Mouse (Mus musculus): ENCODE data around the gene Nudt16. TPM values are rescaled to one million over a fixed set of nuclear protein-coding genes. Genes with fewer than 3 reads are reported as not detected.

Gene Nudt16
- total RNA-seq, 1 experiment: 2.6 TPM

- H3K4me1 ChIP-seq (ENCODE audit: control insufficient read depth in 2 of 2, insufficient read depth in 2 of 2, low read length in 2 of 2, poor library complexity in 1 of 2): no peaks in the 10 kb centered on the region
Observed at GRCm38 (mm10) chr9:105101911-105102310, 29.7 kb downstream of the Nudt16 start.

DNA sequence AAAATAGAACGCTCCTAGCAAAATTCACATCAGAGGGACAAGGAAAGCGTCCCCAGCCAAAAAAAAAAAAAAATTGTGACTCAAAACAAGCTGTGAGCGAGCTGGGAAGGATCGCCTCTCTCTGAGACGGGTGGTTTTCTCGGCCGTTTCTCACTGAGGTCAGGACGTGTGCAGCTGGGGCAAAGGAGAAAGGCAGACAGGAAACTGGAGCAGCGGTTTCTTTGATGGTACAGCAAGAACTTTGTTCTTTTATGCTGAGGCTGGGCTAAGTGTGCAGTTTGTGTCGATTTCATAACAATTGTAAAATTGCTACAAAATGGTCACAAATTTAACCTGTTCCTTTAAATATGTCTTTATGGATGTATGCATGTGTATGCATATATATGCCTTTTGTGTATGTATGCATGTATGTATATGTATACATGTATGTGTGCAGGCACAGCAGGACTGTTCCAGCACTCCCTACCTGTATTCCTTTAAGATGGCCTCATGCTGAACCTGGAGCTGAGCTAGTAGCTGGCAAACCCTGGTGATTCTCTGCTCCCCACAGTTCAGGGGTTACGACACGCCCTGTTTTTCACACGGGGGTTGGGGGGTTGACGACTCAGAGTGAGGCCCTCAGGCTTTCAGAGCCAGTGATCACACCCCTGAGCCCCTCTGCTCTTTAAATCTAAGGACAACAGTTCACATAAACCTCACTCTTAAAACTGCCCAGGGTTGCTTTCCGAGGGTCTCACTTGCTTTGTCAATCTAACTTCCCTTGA, 30.6 kb downstream of the Nudt16 start:
- no peaks in the 10 kb centered on the region for H3K4me1 ChIP-seq (ENCODE audit: control insufficient read depth in 2 of 2, insufficient read depth in 2 of 2, low read length in 2 of 2, poor library complexity in 1 of 2)
- H3K9ac ChIP-seq (ENCODE audit: insufficient read depth, low read depth, low read length, poor library complexity, severe bottlenecking): no peak overlapping the region
- H3K27ac ChIP-seq (ENCODE audit: insufficient read depth, low read depth, low read length, poor library complexity, severe bottlenecking): no peak overlapping the region
- H3K4me3 ChIP-seq (ENCODE audit: insufficient read depth in 1 of 2, low read depth in 1 of 2, low read length in 2 of 2, poor library complexity in 1 of 2, severe bottlenecking in 1 of 2): no peak overlapping the region
- no peaks in the 10 kb centered on the region for H3K9me3 ChIP-seq (ENCODE audit: control insufficient read depth, insufficient read depth, low read depth, low read length)
- in situ Hi-C loops (cut with MboI; ENCODE audit: low sequenced_read_pairs in 2 of 2, unreplicated experiment in 2 of 2): no loop called here
- H3K36me3 ChIP-seq (ENCODE audit: control insufficient read depth, insufficient read depth, low read length, poor library complexity, severe bottlenecking): no peaks in the 10 kb centered on the region
- no peak for DNase-seq (ENCODE audit: low read depth, low spot score)
- TF ChIP-seq HCFC1 (IDR thresholded peaks at IDR 0.05; ENCODE audit: borderline replicate concordance, insufficient read depth, low read length) (no peak), ZC3H11A (IDR thresholded peaks at IDR 0.05; ENCODE audit: borderline replicate concordance, low read depth, low read length) (no peak), ZNF384 (IDR thresholded peaks at IDR 0.05; ENCODE audit: low read depth, low read length) (no peak), CHD2 (IDR thresholded peaks at IDR 0.05; ENCODE audit: low read depth, low read length) (no peak), MAFK (IDR thresholded peaks at IDR 0.05; ENCODE audit: insufficient read depth, low read depth, low read length) (no peak)

More at GRCm38 (mm10) chr9:105101911-105102310, 29.7 kb downstream of the Nudt16 start:
- H3K4me3 ChIP-seq (ENCODE audit: insufficient read depth in 1 of 2, low read depth in 1 of 2, low read length in 2 of 2, poor library complexity in 1 of 2, severe bottlenecking in 1 of 2): no peak overlapping the region
- in situ Hi-C loops (cut with MboI; ENCODE audit: low sequenced_read_pairs in 2 of 2, unreplicated experiment in 2 of 2): no loop called here
- H3K9me3 ChIP-seq (ENCODE audit: control insufficient read depth, insufficient read depth, low read depth, low read length): no peaks in the 10 kb centered on the region
- DNase-seq (ENCODE audit: low read depth, low spot score): no peak
- H3K9ac ChIP-seq (ENCODE audit: insufficient read depth, low read depth, low read length, poor library complexity, severe bottlenecking): no peak overlapping the region
- H3K36me3 ChIP-seq (ENCODE audit: control insufficient read depth, insufficient read depth, low read length, poor library complexity, severe bottlenecking): no peaks in the 10 kb centered on the region
- H3K27ac ChIP-seq (ENCODE audit: insufficient read depth, low read depth, low read length, poor library complexity, severe bottlenecking): no peak overlapping the region
- TF ChIP-seq MAFK (IDR thresholded peaks at IDR 0.05; ENCODE audit: insufficient read depth, low read depth, low read length): no peak
- no peak for TF ChIP-seq CHD2 (IDR thresholded peaks at IDR 0.05; ENCODE audit: low read depth, low read length)
- no peak for TF ChIP-seq HCFC1 (IDR thresholded peaks at IDR 0.05; ENCODE audit: borderline replicate concordance, insufficient read depth, low read length)
- no peak for TF ChIP-seq ZC3H11A (IDR thresholded peaks at IDR 0.05; ENCODE audit: borderline replicate concordance, low read depth, low read length)
- TF ChIP-seq ZNF384 (IDR thresholded peaks at IDR 0.05; ENCODE audit: low read depth, low read length): no peak

DNA sequence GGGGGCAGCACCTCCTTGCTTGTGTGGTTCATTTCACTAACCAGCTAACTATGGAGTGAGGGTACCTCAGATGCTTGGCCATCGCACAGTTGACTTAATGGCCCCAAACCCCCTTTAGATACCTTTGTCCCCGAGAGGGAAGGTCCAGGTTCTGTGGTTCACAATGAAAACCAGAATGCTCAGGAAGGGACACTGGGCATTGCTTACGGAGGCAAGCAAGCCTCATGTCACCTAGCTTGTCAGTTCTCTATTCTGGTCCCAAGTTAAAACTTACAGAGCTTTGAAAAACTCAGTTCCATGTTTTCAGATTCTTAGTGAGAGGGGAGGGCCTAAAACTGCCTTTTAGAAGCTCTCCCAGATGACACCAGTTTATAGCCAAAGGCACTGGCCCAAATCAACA, 51.4 kb downstream of the Nudt16 start:
- in situ Hi-C loops (cut with MboI; ENCODE audit: low sequenced_read_pairs in 2 of 2, unreplicated experiment in 2 of 2): no loop called here
- no peak for DNase-seq (ENCODE audit: low read depth, low spot score)
- peaks cover 5% of the 10 kb centered on the region for H3K36me3 ChIP-seq (ENCODE audit: control insufficient read depth, insufficient read depth, low read length, poor library complexity, severe bottlenecking)
- no peak overlapping the region for H3K9ac ChIP-seq (ENCODE audit: insufficient read depth, low read depth, low read length, poor library complexity, severe bottlenecking)
- no peaks in the 10 kb centered on the region for H3K4me1 ChIP-seq (ENCODE audit: control insufficient read depth in 2 of 2, insufficient read depth in 2 of 2, low read length in 2 of 2, poor library complexity in 1 of 2)
- TF ChIP-seq ZC3H11A (IDR thresholded peaks at IDR 0.05; ENCODE audit: borderline replicate concordance, low read depth, low read length): no peak
- TF ChIP-seq MAFK (IDR thresholded peaks at IDR 0.05; ENCODE audit: insufficient read depth, low read depth, low read length): no peak
- no peak for TF ChIP-seq HCFC1 (IDR thresholded peaks at IDR 0.05; ENCODE audit: borderline replicate concordance, insufficient read depth, low read length)
- no peak for TF ChIP-seq ZNF384 (IDR thresholded peaks at IDR 0.05; ENCODE audit: low read depth, low read length)
- TF ChIP-seq CHD2 (IDR thresholded peaks at IDR 0.05; ENCODE audit: low read depth, low read length): no peak
- H3K27ac ChIP-seq (ENCODE audit: insufficient read depth, low read depth, low read length, poor library complexity, severe bottlenecking): no peak overlapping the region
- no peak overlapping the region for H3K4me3 ChIP-seq (ENCODE audit: insufficient read depth in 1 of 2, low read depth in 1 of 2, low read length in 2 of 2, poor library complexity in 1 of 2, severe bottlenecking in 1 of 2)
- no peaks in the 10 kb centered on the region for H3K9me3 ChIP-seq (ENCODE audit: control insufficient read depth, insufficient read depth, low read depth, low read length)

Other genes with a start within 250 kb of the Nudt16 start
- gene Mrpl3, start 78.6 kb downstream of the Nudt16 start, total RNA-seq (2012; rRNA removed): 77.1 and 78.6 TPM in 2 replicates
- not detected in 2 replicates for gene 1700080E11Rik, start 13.3 kb upstream of the Nudt16 start, total RNA-seq (2012; rRNA removed)